Mouse (Mus musculus): ENCODE measurements around the gene Lemd1.
"Not testable (repeated sequence)": the region's sequence is repeated elsewhere in the genome, so short reads cannot be mapped to it uniquely, and the experiment has no call there.

Gene Lemd1

DNA sequence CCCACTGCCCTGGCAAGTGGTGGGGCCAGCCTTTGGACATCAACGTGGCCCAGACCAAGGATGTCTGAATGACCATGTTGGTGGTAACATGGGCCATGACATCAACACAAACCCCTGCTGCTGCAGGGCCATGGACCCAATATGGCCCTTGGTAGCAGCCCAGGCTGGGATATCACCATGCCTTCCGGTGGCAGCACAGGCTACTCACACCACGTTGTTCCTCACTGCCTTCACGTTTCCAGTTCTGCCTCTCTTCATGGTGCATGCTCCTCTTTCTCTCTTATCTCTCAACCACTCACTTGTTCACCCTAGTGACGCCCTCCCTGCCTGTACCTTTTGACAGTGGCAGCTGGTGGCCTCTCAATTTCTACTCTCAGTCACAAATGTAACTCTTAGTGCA is 53.8 kb downstream of the Lemd1 start:
- no peak for DNase-seq (ENCODE audit: low spot score)

- DNase-seq (ENCODE audit: low spot score): no peak
These were observed 54.9 kb downstream of the Lemd1 start for GRCm38 (mm10) chr1:132246137-132246536.

DNA sequence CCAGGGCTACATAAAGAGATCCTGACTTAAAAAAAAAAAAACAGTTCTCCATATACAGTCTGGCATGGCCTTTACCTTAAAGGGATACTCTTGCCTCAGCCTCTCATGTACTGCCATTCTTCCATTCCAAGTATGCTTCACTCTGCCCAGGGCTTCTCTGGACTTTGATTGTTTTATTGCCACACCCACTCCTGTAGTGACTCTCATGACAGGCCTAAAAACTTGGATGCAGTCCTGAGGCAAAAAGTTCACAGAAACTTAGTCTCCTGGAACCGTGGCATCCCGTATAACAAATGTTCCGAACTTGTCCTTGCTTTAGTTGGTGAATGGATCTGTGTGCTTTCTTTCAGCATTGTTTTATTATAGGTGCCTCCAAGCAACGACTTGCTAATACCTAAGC is 55.4 kb downstream of the Lemd1 start:
- DNase-seq (ENCODE audit: low spot score): no peak

DNA sequence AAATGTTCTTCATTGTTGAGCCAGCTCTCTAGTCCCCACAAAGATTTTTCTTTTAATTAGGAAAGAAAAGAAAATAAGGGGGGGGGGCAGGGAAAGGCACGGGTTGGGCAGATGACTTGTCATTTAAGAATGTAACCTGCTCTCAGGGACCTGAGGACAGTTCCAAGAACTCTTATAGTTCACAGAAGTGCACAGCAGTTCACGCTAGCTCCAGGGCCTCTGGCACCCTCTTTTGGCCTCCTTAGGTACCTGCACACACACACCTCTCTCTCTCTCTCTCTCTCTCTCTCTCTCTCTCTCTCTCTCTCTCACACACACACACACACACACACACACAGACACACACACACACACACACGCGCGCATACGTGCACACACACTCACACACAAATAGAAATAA is 63.2 kb downstream of the Lemd1 start:
- DNase-seq (ENCODE audit: low spot score): no peak

GRCm38 (mm10) chr1:132260331-132260730 is 69.1 kb downstream of the Lemd1 start:
- no peak for DNase-seq (ENCODE audit: low spot score)

DNA sequence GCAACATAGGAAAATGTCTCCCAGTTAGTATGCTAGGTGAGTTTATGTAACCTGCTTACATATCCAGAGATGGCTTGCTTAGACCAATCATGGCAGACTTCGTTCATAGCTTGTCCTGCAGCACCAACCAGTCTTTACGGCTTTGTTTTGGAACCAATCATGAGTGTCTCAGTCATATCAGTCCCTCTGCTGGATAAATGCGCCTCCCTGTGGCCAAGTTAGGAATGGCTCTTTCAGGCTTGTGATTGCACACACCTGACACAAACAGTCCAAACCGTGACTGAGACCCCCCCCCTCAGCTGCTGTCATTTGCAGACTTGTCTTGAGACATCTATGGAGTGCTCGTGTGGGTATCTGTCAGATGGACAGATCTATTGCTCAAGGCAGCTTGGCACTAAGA is 69.8 kb downstream of the Lemd1 start:
- peak; percentile 41 for DNase-seq (ENCODE audit: low spot score)

DNA sequence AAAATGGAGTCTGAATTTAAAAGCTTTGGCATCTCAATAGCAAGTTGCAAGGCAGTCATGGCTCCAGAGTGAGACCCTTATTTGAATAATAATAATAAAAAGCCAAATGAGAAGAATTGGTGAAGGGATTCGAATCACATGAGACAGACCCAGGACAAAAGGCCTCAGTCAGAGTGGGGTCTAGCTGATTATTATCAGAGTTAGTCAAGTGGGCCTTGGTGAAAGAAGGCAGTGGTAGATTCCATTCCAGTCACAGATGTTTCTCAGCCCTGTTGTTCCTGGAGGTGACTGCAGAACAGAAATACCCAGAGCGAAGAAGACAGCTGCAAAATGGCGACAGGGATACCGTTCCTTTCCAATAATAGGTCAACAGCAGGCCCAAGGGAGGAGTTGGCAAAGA is 72.4 kb downstream of the Lemd1 start:
- DNase-seq (ENCODE audit: low spot score): no peak

DNA sequence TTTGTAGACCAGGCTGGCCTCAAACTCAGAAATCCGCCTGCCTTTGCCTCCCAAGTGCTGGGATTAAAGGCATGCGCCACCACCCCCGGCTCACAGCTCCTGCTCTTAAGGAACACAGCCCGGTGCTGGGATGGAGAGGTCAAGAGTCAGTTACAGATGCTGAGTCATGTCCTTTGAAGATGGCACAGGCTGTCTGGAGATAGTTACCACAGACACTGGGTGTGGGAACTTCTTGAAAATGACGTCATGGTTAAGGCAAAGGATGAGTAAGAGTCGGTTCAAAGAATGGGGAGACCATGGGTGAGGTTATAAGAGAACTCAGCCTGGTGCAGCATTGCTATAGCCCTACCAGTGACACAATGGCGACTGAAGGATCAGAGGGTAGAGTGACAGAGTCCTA is 73.3 kb downstream of the Lemd1 start:
- peak; percentile 73 for DNase-seq (ENCODE audit: low spot score)

GRCm38 (mm10) chr1:132265211-132265859 is 74.1 kb downstream of the Lemd1 start:
- no peak for DNase-seq (ENCODE audit: low spot score)

- no peak for DNase-seq (ENCODE audit: low spot score)
These were observed 74.7 kb downstream of the Lemd1 start for GRCm38 (mm10) chr1:132265936-132266335.

DNA sequence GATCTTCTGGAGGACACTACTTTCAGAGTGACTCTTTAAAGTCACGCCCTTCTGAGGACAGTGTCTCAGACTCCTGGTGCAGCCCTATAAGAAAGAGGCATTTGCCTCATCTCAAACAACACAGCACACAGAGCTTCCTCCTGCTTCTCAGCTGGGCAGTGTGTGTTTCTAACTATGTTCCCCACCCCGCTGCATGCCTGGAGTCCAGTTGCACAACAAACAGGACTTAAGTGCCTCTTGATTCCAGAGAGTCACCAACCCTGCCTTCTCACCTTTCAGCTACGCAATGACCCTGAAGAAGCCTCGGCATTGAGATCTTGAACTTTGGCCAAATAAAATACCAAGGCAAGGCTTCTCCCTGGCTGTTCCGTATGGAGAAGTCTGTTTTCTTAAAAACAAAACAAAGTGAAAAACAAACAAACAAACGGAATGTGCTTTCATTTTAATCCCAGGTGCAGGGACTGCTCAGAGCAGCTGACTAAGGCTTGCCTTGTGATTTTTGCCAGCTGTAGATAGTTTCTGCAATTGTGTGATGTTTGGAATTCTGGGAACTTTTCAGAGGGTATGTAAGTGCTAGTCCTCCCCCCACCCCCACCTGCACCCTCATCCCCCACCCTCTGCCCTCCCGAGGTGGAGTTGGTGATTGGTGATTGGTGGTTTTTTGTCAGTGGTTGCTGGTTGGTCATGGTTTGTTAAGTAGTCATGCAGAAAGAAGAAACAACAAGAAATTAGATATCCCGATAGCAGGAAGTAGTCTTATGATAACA is 75.7 kb downstream of the Lemd1 start:
- DNase-seq (ENCODE audit: low spot score): no peak

GRCm38 (mm10) chr1:132267959-132268358 is 76.7 kb downstream of the Lemd1 start:
- DNase-seq (ENCODE audit: low spot score): no peak

GRCm38 (mm10) chr1:132268418-132269060 is 77.3 kb downstream of the Lemd1 start:
- DNase-seq (ENCODE audit: low spot score): no peak

GRCm38 (mm10) chr1:132271237-132271636 is 80.0 kb downstream of the Lemd1 start:
- DNase-seq (ENCODE audit: low spot score): no peak

DNA sequence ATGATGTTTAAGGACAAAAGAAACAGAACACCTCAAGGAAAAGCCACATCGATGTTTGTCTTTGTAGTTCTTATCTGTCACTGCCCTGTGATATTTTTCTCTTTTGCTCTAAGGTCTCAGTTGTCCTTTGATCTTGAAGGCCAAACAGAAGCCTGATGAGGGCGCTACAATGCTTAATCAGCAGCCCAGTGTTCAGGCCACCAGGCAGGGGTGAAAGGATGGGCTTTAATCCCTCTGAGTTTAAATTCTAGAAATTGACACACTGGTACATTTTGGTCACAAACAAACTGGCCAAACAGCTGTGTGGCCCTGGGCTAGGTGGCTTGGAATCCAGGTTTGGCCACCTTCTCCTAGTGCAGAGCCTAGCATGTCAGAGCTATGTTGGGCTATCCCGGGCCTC is 85.5 kb downstream of the Lemd1 start:
- DNase-seq (ENCODE audit: low spot score): no peak

- DNase-seq (ENCODE audit: low spot score): no peak
These were observed 85.9 kb downstream of the Lemd1 start for GRCm38 (mm10) chr1:132277124-132277523.

DNA sequence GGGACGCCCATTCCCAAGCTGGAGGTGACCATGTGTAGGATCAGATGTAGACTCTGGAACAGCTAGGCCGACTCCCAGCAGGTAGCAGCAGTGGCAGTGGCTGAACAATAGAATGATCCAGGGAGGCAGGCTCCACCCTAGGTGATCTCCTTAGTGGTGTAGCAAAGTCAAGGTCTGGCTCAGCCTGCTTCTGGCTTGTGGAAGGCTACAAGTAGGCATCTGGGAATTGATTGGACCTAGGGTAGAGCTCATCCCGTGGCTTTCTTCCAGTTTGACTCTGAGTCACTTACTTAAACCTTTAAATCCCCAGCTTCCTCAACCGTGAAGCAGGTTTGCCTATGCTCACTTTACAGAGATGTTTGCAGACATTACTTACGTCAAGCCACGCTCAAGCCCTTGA is 89.4 kb downstream of the Lemd1 start:
- not testable (repeated sequence) for DNase-seq (ENCODE audit: low spot score)

- DNase-seq (ENCODE audit: low spot score): no peak
These were observed 90.4 kb downstream of the Lemd1 start for GRCm38 (mm10) chr1:132281523-132282176.

GRCm38 (mm10) chr1:132282177-132282536 is 90.9 kb downstream of the Lemd1 start:
- DNase-seq (ENCODE audit: low spot score): no peak

- no peak for DNase-seq (ENCODE audit: low spot score)
These were observed 91.8 kb downstream of the Lemd1 start for GRCm38 (mm10) chr1:132283018-132283417.

DNA sequence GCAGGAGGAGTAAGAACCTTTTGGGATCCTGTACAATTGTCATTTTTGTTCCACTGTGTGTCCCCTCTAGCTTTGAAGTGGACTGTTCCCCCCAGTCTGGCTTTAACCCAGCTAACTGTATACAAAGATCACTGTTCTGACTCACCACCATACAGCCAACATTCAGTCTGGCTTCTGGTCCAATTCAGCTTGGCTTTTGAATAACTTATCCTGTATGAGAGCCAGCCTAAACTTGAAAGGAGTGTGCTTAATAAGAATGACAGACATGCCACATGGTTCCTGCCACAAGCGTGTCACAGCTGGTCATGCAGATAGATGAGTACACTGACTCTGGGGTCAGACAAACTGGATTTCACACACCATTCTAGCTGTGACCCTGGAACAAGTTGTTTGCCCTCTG is 95.5 kb downstream of the Lemd1 start:
- no peak for DNase-seq (ENCODE audit: low spot score)

- no peak for DNase-seq (ENCODE audit: low spot score)
These were observed 96.2 kb downstream of the Lemd1 start for GRCm38 (mm10) chr1:132287445-132287844.

- no peak for DNase-seq (ENCODE audit: low spot score)
These were observed 96.8 kb downstream of the Lemd1 start for GRCm38 (mm10) chr1:132287991-132288451.

All from c-Kit-positive CD71-positive TER-119-positive erythroid progenitor cells, embryonic 14.5 days (primary cell).